Mouse (Mus musculus) c-Kit-positive CD71-positive TER-119-negative erythroid progenitor cells, embryonic 14.5 days (primary cell): ENCODE results near the gene Mcpt4.
"Not testable (repeated sequence)": the region's sequence is repeated elsewhere in the genome, so short reads cannot be mapped to it uniquely, and the experiment has no call there.

Experiments used
- DNase-seq: peaks from one replicate; pipeline ENCODE4 v3.0.0-alpha.2; 2013; ENCODE audit warnings: low read depth

The Mcpt4 gene

GRCm38 (mm10) chr14:56062213-56062612, at the start of gene Mcpt4:
Gene Mcpt4 (minus strand): TSS chr14:56062313.
- DNase-seq, result not testable (repeated sequence)

DNA sequence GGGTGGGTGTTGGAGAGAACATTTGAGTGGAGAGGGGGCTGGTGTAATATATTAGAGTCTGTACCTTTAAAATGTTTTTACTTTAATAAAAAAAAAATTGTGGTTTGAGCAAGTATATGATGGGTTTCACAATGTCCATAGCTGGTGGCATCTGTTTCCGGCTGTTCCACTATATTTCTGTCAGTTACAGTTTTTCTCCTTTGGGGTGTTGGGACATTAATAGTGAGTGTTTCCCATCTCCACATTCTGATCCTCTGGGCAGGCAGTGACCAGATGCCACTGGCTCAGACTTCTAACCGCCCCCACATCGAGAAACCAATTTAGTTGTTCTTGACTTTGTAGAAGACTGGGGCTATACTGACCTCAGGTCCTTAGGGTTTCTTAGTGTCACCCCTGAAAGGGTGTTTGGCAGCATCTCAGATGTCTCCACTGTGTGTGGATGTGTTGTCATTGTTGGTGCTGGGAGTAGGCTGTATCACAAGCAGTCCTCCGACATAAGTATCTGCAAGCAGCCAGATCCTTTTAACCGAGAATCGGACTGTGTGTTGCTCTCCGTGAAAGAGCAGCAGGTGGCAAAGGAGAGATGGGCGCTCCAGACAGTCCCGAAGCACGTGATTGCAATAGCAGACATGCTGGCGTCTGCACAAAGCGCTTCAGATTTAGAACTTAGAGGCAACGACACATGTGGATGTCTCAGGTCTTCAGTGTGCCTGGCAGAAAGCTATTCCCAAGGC, 43.5 kb upstream of the Mcpt4 start:
- DNase-seq, result no peak

GRCm38 (mm10) chr14:56105016-56105415, 42.9 kb upstream of the Mcpt4 start:
- no peak for DNase-seq

- no peak for DNase-seq
Observed at GRCm38 (mm10) chr14:56103452-56103851, 41.3 kb upstream of the Mcpt4 start.

DNA sequence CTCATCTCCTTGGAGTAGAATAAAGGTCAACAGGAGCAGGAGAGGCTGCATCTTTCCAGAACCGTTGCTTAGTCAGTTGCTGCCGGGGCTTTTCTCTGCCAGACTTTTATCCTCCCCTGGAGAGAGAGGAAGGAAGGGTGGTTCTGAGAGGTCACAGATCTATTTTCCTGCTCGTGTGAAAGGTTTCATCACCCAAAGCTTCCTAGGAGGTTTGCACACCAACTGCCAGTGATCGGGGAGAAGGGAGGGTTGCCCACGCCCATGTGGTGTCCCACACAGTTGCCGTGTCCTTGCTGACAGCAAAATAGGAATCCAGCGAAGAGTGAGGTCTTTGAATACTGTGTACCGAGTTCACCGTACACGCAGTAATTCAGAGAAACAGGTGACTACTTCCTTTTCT, 40.3 kb upstream of the Mcpt4 start, which contains the start of gene Ctsg:
Gene Ctsg (minus strand): TSS at position 189 of the 400 bp plus-strand sequence.
- DNase-seq, result no peak

DNA sequence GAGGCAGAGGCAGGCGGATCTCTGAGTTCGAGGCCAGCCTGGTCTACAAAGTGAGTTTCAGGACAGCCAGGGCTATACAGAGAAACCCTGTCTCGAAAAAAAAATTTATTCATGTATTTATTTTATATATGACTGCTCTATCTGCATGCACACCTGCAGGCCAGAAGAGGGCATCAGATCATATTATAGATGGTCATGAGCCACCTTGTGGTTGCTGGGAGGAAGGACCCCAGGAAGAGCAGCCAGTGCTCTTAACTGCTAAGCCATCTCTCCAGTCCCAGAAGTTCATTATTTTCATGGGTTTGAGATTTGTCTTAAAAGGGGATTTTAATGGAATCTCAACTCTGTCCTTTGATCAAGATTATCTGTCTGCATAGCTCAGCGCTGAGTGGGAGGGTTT, 36.8 kb upstream of the Mcpt4 start:
- DNase-seq, result peak; percentile 27

DNA sequence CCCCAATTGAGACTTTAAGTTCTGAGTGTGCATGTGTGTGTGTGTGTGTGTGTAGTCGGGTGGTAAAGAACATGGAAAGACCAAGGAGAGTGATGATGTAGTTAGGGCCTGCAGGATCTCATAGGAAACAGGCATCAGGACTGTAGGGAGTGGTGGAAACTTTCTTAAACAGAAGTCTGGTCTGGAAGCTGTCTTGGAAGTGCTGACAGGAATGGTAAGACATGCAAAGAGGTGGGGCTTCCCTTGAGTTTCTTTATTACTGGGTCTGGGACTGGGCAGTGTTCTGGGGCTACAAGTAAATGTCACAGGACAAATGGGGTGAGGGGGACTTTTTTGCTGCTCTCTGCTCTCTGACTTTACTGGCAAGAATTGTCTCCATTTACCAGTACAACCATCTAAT, 35.5 kb upstream of the Mcpt4 start:
- no peak for DNase-seq

- DNase-seq, result no peak
Observed at GRCm38 (mm10) chr14:56093353-56093752, 31.2 kb upstream of the Mcpt4 start.

- no peak for DNase-seq
Observed at GRCm38 (mm10) chr14:56086711-56087110, 24.6 kb upstream of the Mcpt4 start.

- DNase-seq, result no peak
Observed at GRCm38 (mm10) chr14:56085167-56085566, 23.1 kb upstream of the Mcpt4 start, which contains the start of gene Mcpt8. Gene Mcpt8 (minus strand): TSS chr14:56085273.

GRCm38 (mm10) chr14:56082016-56082415, 19.9 kb upstream of the Mcpt4 start:
- no peak for DNase-seq

DNA sequence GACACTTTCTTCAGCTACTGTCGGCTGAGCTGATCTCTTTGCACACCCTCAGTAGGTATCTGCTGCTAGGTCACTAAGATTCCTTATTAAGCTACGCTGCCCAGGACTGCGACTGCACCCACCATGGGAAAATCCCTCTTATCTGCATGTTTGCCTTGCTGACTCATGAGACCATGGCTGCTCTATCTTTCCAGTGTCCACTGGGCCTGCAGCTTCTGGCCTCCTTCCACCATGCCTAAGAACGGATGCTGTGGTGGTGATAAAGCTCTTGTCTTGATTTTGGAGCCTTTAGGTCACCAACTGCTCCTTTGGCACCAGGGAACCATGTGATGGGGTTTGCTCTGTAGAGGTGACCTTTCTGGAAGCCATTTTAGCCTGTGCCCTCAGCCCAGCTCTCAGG, 4.4 kb downstream of the Mcpt4 start:
- DNase-seq, result no peak

DNA sequence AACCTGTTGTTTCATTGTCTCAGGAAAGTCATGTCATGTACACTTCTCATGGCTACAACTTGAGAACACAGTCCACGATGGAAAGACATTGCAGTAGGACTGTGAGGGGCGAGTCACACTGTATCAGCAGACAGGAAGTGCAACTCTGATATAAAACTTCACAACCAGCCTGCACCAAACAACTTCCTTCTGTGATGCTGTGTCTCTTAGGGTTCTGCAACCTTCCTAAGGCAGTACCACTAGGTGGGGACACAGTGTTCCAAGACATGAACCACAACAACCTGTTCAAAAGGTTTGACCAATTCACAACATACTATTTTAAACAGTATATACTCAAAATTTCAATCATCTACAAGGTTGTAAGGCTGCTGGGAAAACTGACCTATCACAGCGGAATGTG, 6.7 kb downstream of the Mcpt4 start:
- no peak for DNase-seq

- not testable (repeated sequence) for DNase-seq
Observed at GRCm38 (mm10) chr14:56041792-56042191, 20.3 kb downstream of the Mcpt4 start, which contains the start of gene Mcpt2. Gene Mcpt2 (plus strand): TSS chr14:56042041.

DNA sequence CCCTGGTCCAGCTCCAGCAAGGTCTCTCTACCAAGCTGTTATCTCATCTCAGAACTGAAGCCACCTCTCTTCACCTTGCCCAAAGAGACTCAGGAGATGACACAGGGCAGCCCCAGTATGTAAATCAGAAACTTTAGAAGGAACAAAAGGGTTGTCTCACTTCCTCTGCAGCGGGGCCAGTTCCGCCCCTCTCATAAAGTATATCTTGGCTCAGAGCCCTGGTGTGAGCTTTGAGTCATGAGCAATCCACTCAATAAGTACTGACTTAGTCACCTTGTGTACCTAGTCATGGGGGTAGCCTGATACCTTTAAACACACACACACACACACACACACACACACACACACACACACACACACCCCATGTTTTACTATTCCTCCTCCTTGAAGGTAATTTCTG, 27.7 kb downstream of the Mcpt4 start:
- no peak for DNase-seq

GRCm38 (mm10) chr14:56030395-56030794, 31.7 kb downstream of the Mcpt4 start, which contains the start of gene Mcpt9:
Gene Mcpt9 (minus strand): TSS chr14:56030495.
- DNase-seq, result not testable (repeated sequence)

DNA sequence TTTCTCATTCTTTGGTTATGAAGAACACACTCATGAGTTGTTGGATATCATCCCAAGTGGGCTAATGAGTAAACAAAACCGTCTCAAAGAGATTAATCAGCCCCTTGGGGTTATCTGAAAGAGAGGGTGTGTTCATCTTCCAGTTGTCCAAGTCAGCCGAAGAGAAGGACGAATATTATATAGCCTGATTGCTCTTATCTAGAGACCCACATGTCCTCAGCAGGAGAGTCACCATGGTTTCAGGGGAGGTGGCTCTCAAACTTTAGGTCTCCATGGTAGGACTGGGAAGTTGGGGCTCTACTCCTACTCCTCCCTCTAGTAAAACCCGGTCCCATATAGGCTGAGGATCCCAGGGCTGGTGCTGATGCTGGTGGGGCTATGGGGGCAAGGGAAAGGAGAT, 40.8 kb downstream of the Mcpt4 start:
- peak; percentile 52 for DNase-seq

DNA sequence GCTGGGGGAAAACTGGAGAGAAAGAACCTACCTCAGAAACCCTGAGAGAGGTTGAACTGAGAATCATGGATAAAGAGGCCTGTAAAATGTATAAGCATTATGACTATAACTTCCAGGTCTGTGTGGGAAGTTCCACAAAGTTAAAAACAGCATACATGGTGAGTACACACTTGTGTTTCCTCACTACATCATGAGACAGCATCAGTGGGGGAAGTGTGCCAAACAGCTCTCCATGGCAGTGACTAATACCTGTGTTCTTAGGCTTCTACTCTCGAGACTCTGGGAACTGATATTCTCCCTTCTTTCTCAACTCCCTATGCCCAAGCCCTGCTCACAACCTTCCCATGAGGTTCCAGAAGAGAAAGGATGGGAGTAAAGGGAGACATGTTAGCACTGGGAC, 42.7 kb downstream of the Mcpt4 start:
- DNase-seq, result no peak

DNA sequence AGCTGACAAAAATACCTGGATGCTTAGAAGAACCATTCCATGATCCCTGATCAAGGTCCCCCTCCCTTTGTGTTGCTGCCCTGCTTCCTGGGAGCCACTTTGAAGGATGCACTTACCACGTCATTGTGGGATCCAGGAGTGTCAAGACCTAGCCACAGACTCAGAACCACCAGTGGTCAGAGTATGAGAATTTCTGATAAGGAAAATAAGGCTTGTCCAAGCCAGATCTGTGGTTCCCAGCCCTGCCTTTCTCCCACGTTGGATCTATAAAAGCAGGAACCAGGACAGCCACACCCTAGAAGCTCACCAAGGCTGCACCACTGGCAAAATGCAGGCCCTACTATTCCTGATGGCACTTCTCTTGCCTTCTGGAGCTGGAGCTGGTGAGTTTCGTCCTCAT, 44.4 kb downstream of the Mcpt4 start, which contains the start of gene Mcpt1:
Gene Mcpt1 (plus strand): TSS at position 301 of the 400 bp plus-strand sequence.
- DNase-seq, result not testable (repeated sequence)

DNA sequence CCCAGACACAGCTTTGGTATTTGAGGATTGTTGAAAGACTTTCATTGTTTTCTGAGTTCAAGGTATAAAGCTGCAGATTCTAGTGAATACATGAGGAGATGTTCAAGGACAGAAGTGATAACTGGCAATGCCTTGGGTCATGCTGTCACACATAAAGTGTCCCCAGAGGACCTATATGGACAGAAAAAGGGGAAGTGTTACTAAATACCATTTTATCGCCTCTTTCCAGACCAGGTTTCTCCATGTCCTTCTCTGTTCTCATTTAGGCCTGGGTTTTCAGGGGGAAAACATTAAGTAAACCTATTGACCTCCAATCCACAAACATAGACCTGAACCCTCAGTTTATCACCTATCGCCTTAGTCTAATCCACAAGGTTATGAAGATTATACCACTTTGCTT, 48.2 kb downstream of the Mcpt4 start:
- no peak for DNase-seq

- DNase-seq, result no peak
Observed at GRCm38 (mm10) chr14:56013147-56013546, 49.0 kb downstream of the Mcpt4 start.
